Mouse (Mus musculus): ENCODE measurements around the gene Gimap4. TPM values are rescaled to one million over a fixed set of nuclear protein-coding genes. Genes with fewer than 3 reads are reported as not detected.

The Gimap4 gene
- total and polyA plus RNA-seq, 2 experiments from 2014 or later = 27.1 to 37.4 TPM

DNA sequence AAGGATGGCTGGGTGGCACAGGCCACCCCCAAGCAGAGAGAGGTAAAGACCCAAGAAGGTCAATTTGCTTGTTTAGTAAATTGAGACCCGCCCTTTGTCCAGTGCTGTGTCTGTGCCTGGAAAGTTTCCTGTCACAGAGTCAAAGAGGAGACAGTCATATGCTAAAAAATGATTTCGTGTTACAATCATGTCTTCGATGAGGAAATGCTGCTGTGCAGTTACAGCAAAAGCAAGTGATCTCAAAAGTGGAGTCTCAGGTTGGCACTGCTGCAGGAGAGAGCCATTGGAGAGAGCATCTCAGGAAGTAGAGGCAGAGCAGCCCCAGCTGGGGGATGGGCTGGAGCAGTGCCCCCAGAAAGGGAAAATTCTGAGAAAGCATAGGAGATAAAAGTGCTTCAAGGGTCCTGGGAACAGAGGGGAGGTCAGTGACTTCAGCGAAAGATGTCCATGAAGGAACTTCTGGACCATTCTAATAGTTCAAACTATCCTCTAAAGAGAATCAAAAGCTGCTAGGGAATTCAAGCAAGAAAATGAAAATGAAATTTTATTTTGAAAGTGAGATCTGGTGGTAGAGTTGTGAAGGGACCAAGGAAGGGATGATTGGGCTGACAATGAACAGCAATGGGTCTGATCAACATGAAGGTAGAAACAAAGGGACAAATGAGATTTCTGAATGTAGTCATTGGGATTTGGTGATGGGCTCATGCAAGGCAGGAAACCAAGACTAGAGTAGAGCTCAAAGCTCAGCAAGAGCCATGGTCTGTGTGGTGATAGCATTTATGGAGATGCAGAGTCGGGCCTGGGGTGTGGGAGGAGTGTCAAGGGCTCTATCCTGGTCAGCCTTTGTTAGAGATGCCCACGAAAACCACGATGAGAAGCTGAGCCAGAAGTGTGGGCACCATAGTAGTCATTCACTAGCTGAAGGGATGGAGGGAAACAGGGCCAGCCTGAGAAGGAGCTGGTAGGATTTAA, 1.6 kb downstream of the Gimap4 start:
- DNase-seq (ENCODE audit: low spot score) (no peak), ATAC-seq (ENCODE audit: insufficient read depth, low read depth) (no peak)
- H3K4me1 ChIP-seq (ENCODE audit: control insufficient read depth, insufficient read depth) = no peaks in the 10 kb centered on the region
- peak overlapping the region; percentile 79 for H3K27ac ChIP-seq (ENCODE audit: low read depth)
- no peaks in the 10 kb centered on the region for H3K9me3 ChIP-seq (replicated peaks; ENCODE audit: control insufficient read depth, low read length)
- H3K4me2 ChIP-seq (ENCODE audit: low read depth, low read length) = peak overlapping the region; percentile 52
- 58% methylated on average over 7 of the region's 7 CpGs for WGBS
- H3K27me3 ChIP-seq (ENCODE audit: control insufficient read depth, insufficient read depth, low read length) = no peaks in the 10 kb centered on the region
- no peaks in the 10 kb centered on the region for H3K36me3 ChIP-seq (replicated peaks; ENCODE audit: control insufficient read depth, insufficient read depth, low read length)
- H3K4me3 ChIP-seq (ENCODE audit: low read depth, low read length) = peak overlapping the region; percentile 28
- H3K9ac ChIP-seq (replicated peaks; ENCODE audit: low read depth, low read length) = no peak overlapping the region; the same call in 1 of the 2 replicates
- no peak for TF ChIP-seq EP300 (IDR thresholded peaks at IDR 0.05; ENCODE audit: low read depth)
- TF ChIP-seq CTCF (IDR thresholded peaks at IDR 0.05; ENCODE audit: low read depth) = no peak

DNA sequence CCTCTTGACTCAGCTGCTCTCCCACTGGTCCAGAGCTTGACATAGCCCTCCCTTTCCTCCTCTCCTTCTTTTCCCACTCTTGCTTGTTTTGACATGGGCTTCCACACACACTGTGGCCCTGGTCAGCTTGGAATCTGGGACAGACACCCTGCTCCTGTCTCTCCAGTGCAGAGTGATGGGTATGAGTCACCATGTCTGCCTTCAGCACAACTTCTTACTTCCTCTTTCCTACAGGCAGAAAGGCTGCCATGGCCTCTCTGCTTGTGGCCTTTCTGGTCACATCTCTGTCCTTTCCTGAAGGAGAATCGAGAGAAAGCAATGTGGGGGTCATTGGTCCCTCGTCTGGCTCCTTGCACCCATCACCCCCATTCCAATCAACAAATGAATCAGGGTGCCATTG, 2.7 kb downstream of the Gimap4 start:
- Histone ChIP-seq H3K27me3 (ENCODE audit: control insufficient read depth, insufficient read depth, low read length) (no peaks in the 10 kb centered on the region), H3K27ac (ENCODE audit: low read depth) (no peak overlapping the region; the same call in 1 of the 2 replicates), H3K9ac (replicated peaks; ENCODE audit: low read depth, low read length) (no peak overlapping the region), H3K4me2 (ENCODE audit: low read depth, low read length) (peak overlapping the region; percentile 52), H3K4me3 (ENCODE audit: low read depth, low read length) (no peak overlapping the region), H3K9me3 (replicated peaks; ENCODE audit: control insufficient read depth, low read length) (no peaks in the 10 kb centered on the region), H3K36me3 (replicated peaks; ENCODE audit: control insufficient read depth, insufficient read depth, low read length) (no peaks in the 10 kb centered on the region), H3K4me1 (ENCODE audit: control insufficient read depth, insufficient read depth) (no peaks in the 10 kb centered on the region)
- DNase-seq (ENCODE audit: low spot score) (no peak), ATAC-seq (ENCODE audit: insufficient read depth, low read depth) (no peak)
- TF ChIP-seq CTCF (IDR thresholded peaks at IDR 0.05; ENCODE audit: low read depth) (no peak), EP300 (IDR thresholded peaks at IDR 0.05; ENCODE audit: low read depth) (no peak)
- 40% methylated on average over 2 of the region's 2 CpGs for WGBS

DNA sequence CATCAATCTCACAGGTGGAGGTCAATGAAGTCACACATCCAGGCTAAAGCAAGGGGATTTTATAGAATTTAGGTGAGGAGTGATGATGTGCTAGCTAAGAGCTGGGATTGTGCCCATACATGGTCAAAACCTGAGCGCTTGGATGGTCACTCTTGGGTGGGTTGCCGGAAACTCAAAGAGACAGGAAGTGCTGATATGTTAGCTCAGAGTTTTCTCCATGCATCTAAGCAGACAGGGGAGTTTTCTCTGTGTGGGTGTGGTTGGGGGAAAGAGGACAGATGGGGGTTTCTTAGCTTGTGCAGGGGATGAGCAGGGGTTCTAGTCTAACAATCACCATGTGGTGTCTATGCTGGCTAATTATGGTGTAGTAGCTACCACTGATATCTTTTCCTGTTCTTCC, 5.0 kb downstream of the Gimap4 start:
- 73% methylated on average over 2 of the region's 2 CpGs for WGBS
- no peak overlapping the region for H3K9ac ChIP-seq (replicated peaks; ENCODE audit: low read depth, low read length)
- H3K4me1 ChIP-seq (ENCODE audit: control insufficient read depth, insufficient read depth) = no peaks in the 10 kb centered on the region
- no peak overlapping the region for H3K4me2 ChIP-seq (ENCODE audit: low read depth, low read length)
- TF ChIP-seq EP300 (IDR thresholded peaks at IDR 0.05; ENCODE audit: low read depth) (no peak), CTCF (IDR thresholded peaks at IDR 0.05; ENCODE audit: low read depth) (no peak)
- no peaks in the 10 kb centered on the region for H3K27me3 ChIP-seq (ENCODE audit: control insufficient read depth, insufficient read depth, low read length)
- H3K4me3 ChIP-seq (ENCODE audit: low read depth, low read length) = no peak overlapping the region
- H3K36me3 ChIP-seq (replicated peaks; ENCODE audit: control insufficient read depth, insufficient read depth, low read length) = no peaks in the 10 kb centered on the region
- ATAC-seq (ENCODE audit: insufficient read depth, low read depth) (no peak), DNase-seq (ENCODE audit: low spot score) (no peak)
- H3K9me3 ChIP-seq (replicated peaks; ENCODE audit: control insufficient read depth, low read length) = no peaks in the 10 kb centered on the region
- no peak overlapping the region for H3K27ac ChIP-seq (ENCODE audit: low read depth)

DNA sequence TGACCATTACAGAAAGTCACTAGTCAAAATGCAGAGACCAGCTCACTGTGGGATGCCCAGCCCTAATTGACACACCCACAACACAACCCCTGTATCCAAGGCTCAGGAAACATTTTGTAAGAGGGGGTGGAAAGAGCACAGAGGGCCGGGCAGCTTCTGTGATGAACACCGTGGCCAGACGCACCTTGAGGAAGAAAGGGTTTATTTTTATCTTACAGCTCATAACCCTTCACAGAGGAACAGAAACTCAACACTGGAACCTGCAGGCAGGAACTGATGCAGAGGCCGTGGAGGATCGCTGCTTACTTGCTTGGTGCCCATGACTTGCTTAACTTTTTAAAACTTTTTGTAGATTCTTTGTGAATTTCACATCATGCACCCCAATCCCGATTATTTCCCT, 8.6 kb downstream of the Gimap4 start:
- TF ChIP-seq EP300 (IDR thresholded peaks at IDR 0.05; ENCODE audit: low read depth) = no peak
- TF ChIP-seq CTCF (IDR thresholded peaks at IDR 0.05; ENCODE audit: low read depth) = no peak

DNA sequence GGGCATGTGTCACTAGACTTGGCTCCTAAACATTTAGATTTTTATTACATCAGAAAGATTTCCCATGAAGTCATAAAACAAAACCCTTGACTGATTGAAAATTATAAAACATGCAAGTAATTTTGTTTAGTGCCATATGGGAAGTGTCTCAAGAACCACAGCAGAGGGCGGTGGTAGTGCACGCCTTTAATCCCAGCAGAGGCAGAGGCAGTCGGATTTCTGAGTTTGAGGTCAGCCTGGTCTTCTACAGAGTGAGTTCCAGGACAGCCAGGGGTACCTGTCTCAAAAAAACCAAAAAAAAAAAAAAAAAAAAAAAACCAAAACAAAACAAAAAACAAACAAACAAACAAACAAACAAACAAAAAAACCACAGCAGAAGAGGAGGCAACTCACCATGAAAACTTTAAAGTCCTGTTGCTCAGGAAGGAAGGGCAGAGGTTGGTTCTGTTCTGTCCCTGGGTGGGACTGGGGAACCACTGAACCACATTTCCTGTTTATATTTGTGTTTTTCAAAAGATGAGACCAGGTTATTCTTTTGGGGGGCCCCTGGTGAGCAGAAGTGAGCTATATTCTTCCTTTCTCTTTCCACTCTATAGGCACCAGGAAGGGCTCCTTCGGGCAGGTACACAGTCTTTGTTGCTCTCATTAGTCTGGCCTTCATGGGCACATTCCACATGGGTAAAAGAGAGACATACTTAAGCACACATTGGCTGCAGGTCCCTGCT, 12.6 kb downstream of the Gimap4 start:
- Histone ChIP-seq H3K9me3 (replicated peaks; ENCODE audit: control insufficient read depth, low read length) (no peaks in the 10 kb centered on the region), H3K4me1 (ENCODE audit: control insufficient read depth, insufficient read depth) (0 out of 2 replicates have a peak, but pooled peaks cover 10% of the 10 kb centered on the region), H3K27me3 (ENCODE audit: control insufficient read depth, insufficient read depth, low read length) (no peaks in the 10 kb centered on the region), H3K9ac (replicated peaks; ENCODE audit: low read depth, low read length) (no peak overlapping the region), H3K4me3 (ENCODE audit: low read depth, low read length) (no peak overlapping the region), H3K4me2 (ENCODE audit: low read depth, low read length) (no peak overlapping the region), H3K27ac (ENCODE audit: low read depth) (peak overlapping the region; percentile 74), H3K36me3 (replicated peaks; ENCODE audit: control insufficient read depth, insufficient read depth, low read length) (no peaks in the 10 kb centered on the region)
- DNase-seq (ENCODE audit: low spot score) (no peak), ATAC-seq (ENCODE audit: insufficient read depth, low read depth) (no peak)
- TF ChIP-seq CTCF (IDR thresholded peaks at IDR 0.05; ENCODE audit: low read depth) = no peak
- 77% methylated on average over 4 of the region's 4 CpGs for WGBS

More for the DNA sequence above, 8.6 kb downstream of the Gimap4 start:
- no peak overlapping the region for H3K4me2 ChIP-seq (ENCODE audit: low read depth, low read length)
- no peaks in the 10 kb centered on the region for H3K36me3 ChIP-seq (replicated peaks; ENCODE audit: control insufficient read depth, insufficient read depth, low read length)
- H3K4me1 ChIP-seq (ENCODE audit: control insufficient read depth, insufficient read depth) = no peaks in the 10 kb centered on the region
- ATAC-seq (ENCODE audit: insufficient read depth, low read depth) (no peak), DNase-seq (ENCODE audit: low spot score) (no peak)
- H3K4me3 ChIP-seq (ENCODE audit: low read depth, low read length) = no peak overlapping the region
- H3K27ac ChIP-seq (ENCODE audit: low read depth) = no peak overlapping the region
- H3K27me3 ChIP-seq (ENCODE audit: control insufficient read depth, insufficient read depth, low read length) = no peaks in the 10 kb centered on the region
- no peaks in the 10 kb centered on the region for H3K9me3 ChIP-seq (replicated peaks; ENCODE audit: control insufficient read depth, low read length)
- WGBS = 66% methylated on average over 6 of the region's 6 CpGs
- H3K9ac ChIP-seq (replicated peaks; ENCODE audit: low read depth, low read length) = no peak overlapping the region

Data from heart, postnatal 0 days (tissue).